Mouse (Mus musculus) myocyte (in vitro differentiated cells): ENCODE results near the gene Tex14. TPM values are rescaled to one million over a fixed set of nuclear protein-coding genes. Genes with fewer than 3 reads are reported as not detected.

Experiments used
- H3K27me3 ChIP-seq: one replicate; pipeline ENCODE4 v1.6.1; 2011; ENCODE audit not compliant: control insufficient read depth, insufficient read depth, insufficient read length
- H3K36me3 ChIP-seq: one replicate; pipeline ENCODE4 v1.6.1; 2011; ENCODE audit not compliant: control insufficient read depth, insufficient read depth
- H3K4me2 ChIP-seq: one replicate; pipeline ENCODE4 v1.6.1; 2011; ENCODE audit warnings: low read depth, control low read depth
- H3K4me3 ChIP-seq: one replicate; pipeline ENCODE4 v1.5.1; 2011; ENCODE audit warnings: mild to moderate bottlenecking, control low read depth, moderate library complexity
- H3K79me2 ChIP-seq: one replicate; pipeline ENCODE4 v1.6.1; 2011; ENCODE audit not compliant: control insufficient read depth, insufficient read depth
- H3ac ChIP-seq: one replicate; pipeline ENCODE4 v1.6.1; 2011; ENCODE audit not compliant: control insufficient read depth, insufficient read length
- CEBPB ChIP-seq: IDR thresholded peaks from 2 replicates; pipeline ENCODE4 v1.6.1; 2011; ENCODE audit warnings: mild to moderate bottlenecking, moderate library complexity; ENCODE audit not compliant: poor library complexity, insufficient read depth, severe bottlenecking
- E2F4 ChIP-seq: IDR thresholded peaks from one replicate; pipeline ENCODE4 v1.6.1; 2011; ENCODE audit warnings: mild to moderate bottlenecking, control low read depth, moderate library complexity; ENCODE audit not compliant: insufficient read depth
- MAX ChIP-seq: IDR thresholded peaks from one replicate; pipeline ENCODE4 v1.6.1; 2011; ENCODE audit warnings: low read depth, mild to moderate bottlenecking, control low read depth
- MYOD1 ChIP-seq, 3 experiments: IDR thresholded peaks; one replicate each; pipeline ENCODE4 v1.6.1; 2011; ENCODE audit warnings: control low read depth in 2 of 3, low read depth in 2 of 3, mild to moderate bottlenecking in 2 of 3, moderate library complexity in 1 of 3; ENCODE audit not compliant: insufficient read length in 2 of 3, control insufficient read depth in 1 of 3
- MYOG ChIP-seq, 3 experiments: IDR thresholded peaks; one replicate each; pipeline ENCODE4 v1.6.1; 2011; ENCODE audit warnings: control low read depth in 2 of 3, low read depth in 2 of 3, mild to moderate bottlenecking in 2 of 3; ENCODE audit not compliant: insufficient read length in 2 of 3, control insufficient read depth in 1 of 3, insufficient read depth in 1 of 3
- POLR2A ChIP-seq: IDR thresholded peaks from one replicate; pipeline ENCODE4 v1.6.1; 2011; ENCODE audit warnings: low read depth, mild to moderate bottlenecking, control low read depth, moderate library complexity; ENCODE audit not compliant: insufficient read length
- POLR2AphosphoS2 ChIP-seq: IDR thresholded peaks from one replicate; pipeline ENCODE4 v1.6.1; 2011; ENCODE audit warnings: low read depth, control low read depth; ENCODE audit not compliant: insufficient read length
- REST ChIP-seq: IDR thresholded peaks from one replicate; pipeline ENCODE4 v1.6.1; 2011; ENCODE audit warnings: mild to moderate bottlenecking, control low read depth, moderate library complexity; ENCODE audit not compliant: insufficient read depth, insufficient read length
- SRF ChIP-seq: IDR thresholded peaks from one replicate; pipeline ENCODE4 v1.6.1; 2011; ENCODE audit warnings: low read depth; ENCODE audit not compliant: control insufficient read depth, insufficient read length
- TCF12 ChIP-seq: IDR thresholded peaks from one replicate; pipeline ENCODE4 v1.6.1; 2011; ENCODE audit warnings: mild to moderate bottlenecking, control low read depth; ENCODE audit not compliant: poor library complexity, insufficient read depth, severe bottlenecking
- TCF3 ChIP-seq: IDR thresholded peaks from one replicate; pipeline ENCODE4 v1.6.1; 2011; ENCODE audit warnings: low read depth, control low read depth; ENCODE audit not compliant: insufficient read length
- USF1 ChIP-seq: IDR thresholded peaks from one replicate; pipeline ENCODE4 v1.6.1; 2011; ENCODE audit warnings: low read depth, mild to moderate bottlenecking, control low read depth, moderate library complexity
- polyA plus RNA-seq: library from polyadenylated mRNA; unstranded; fragments of >200 nt; fragmentation: generic; extraction: Trizol; gene quantifications from one replicate; pipeline ENCODE4 v1.2.1, GENCODE M21; 2012; ENCODE audit warnings: missing spikeins

Tex14 gene
- polyA plus RNA-seq, 1 experiment, result 0.13 TPM

DNA sequence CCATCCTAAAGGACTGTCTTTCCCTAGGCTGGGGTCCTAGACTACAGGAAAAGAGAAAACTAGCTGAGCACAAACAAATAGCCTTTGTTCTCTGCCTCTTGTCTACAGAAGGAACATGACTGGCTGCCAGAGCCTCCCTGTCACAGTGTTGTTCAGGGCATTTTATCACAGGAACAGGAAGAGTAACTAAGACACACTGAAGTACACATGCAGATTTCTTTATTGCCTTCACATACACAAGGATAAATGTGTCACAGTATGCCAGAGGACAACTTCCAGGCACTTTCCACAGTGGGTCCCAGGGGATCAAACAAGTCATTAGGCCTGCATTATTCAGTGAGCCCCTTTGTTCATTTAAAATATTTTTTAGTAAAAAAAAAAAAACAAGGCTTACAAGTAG is 119.9 kb downstream of the Tex14 start:
- TF ChIP-seq MAX (no peak), SRF (no peak), MYOG (IDR thresholded peaks at IDR 0.05; ENCODE audit: control insufficient read depth in 1 of 3, insufficient read depth in 1 of 3, insufficient read length in 2 of 3, low read depth in 2 of 3) (no peak), MYOD1 (IDR thresholded peaks at IDR 0.05; ENCODE audit: control insufficient read depth in 1 of 3, insufficient read length in 2 of 3, low read depth in 2 of 3) (no peak), E2F4 (no peak), POLR2AphosphoS2 (no peak), CEBPB (no peak), USF1 (no peak), TCF3 (no peak), TCF12 (no peak), REST (no peak), POLR2A (no peak)

DNA sequence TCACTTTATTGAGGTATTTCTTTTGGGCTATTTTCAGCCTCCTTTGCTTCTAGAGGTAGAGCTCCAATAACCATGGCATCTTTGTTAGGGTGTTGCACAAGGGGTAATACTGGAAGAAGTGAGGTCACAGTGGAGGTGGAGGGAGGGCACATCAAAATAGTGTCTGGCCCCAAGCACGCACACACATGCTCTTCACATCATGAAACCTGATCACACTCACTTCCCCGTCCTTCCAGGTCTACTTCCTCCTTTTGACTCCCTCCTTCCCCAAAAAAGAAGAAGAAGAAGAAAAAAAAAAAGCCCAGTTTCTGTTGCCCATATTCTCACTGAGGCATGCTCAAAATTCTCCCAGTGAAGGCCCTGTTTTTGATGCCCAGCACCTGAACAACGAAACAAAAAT is 122.5 kb downstream of the Tex14 start:
- Histone ChIP-seq H3K79me2 (no peaks in the 10 kb centered on the region), H3K27me3 (peaks cover 32% of the 10 kb centered on the region), H3K4me2 (no peak overlapping the region), H3ac (no peak overlapping the region), H3K36me3 (no peaks in the 10 kb centered on the region), H3K4me3 (no peak overlapping the region)
- no peak for TF ChIP-seq SRF
- TF ChIP-seq TCF12, result no peak
- no peak for TF ChIP-seq CEBPB
- TF ChIP-seq MYOD1 (IDR thresholded peaks at IDR 0.05; ENCODE audit: control insufficient read depth in 1 of 3, insufficient read length in 2 of 3, low read depth in 2 of 3), result no peak
- no peak for TF ChIP-seq POLR2A
- TF ChIP-seq E2F4, result no peak
- TF ChIP-seq MYOG (IDR thresholded peaks at IDR 0.05; ENCODE audit: control insufficient read depth in 1 of 3, insufficient read depth in 1 of 3, insufficient read length in 2 of 3, low read depth in 2 of 3), result no peak
- TF ChIP-seq MAX, result no peak
- no peak for TF ChIP-seq POLR2AphosphoS2
- TF ChIP-seq USF1, result no peak
- TF ChIP-seq REST, result no peak
- TF ChIP-seq TCF3, result no peak

More for the DNA sequence above, 119.9 kb downstream of the Tex14 start:
- H3ac ChIP-seq, result no peak overlapping the region
- H3K79me2 ChIP-seq, result no peaks in the 10 kb centered on the region
- H3K4me2 ChIP-seq, result no peak overlapping the region
- no peak overlapping the region for H3K4me3 ChIP-seq
- peaks cover 30% of the 10 kb centered on the region for H3K27me3 ChIP-seq
- no peaks in the 10 kb centered on the region for H3K36me3 ChIP-seq

DNA sequence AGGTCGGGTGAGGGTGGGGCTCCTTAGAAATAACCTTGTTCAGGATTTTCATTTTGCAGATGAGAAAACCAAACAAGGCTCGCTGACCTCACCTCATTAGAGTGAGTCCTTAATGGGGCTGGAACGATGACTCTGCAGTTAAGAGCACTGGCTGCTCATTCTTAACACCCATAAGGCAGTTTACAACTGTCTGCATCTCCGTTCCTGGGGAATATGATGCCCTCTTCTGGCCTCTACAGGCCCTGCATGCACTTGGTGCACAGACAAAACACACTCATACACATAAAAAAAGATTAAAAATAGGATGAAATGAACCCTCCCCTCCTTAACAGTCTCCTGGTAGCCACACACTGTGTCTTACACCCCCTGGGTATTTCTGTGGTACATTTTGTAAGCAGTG is 123.1 kb downstream of the Tex14 start:
- H3K79me2 ChIP-seq, result no peaks in the 10 kb centered on the region
- H3K4me3 ChIP-seq, result no peak overlapping the region
- H3K4me2 ChIP-seq, result no peak overlapping the region
- no peak overlapping the region for H3ac ChIP-seq
- TF ChIP-seq REST (no peak), MYOD1 (IDR thresholded peaks at IDR 0.05; ENCODE audit: control insufficient read depth in 1 of 3, insufficient read length in 2 of 3, low read depth in 2 of 3) (no peak), E2F4 (no peak), TCF12 (no peak), TCF3 (no peak), MYOG (IDR thresholded peaks at IDR 0.05; ENCODE audit: control insufficient read depth in 1 of 3, insufficient read depth in 1 of 3, insufficient read length in 2 of 3, low read depth in 2 of 3) (no peak), SRF (no peak), CEBPB (no peak), USF1 (no peak), POLR2AphosphoS2 (no peak), POLR2A (no peak), MAX (no peak)
- peaks cover 32% of the 10 kb centered on the region for H3K27me3 ChIP-seq
- H3K36me3 ChIP-seq, result no peaks in the 10 kb centered on the region

GRCm38 (mm10) chr11:87531695-87532094 is 126.8 kb downstream of the Tex14 start:
- H3ac ChIP-seq, result no peak overlapping the region
- TF ChIP-seq POLR2A, result no peak
- no peak for TF ChIP-seq E2F4
- TF ChIP-seq MAX, result no peak
- H3K27me3 ChIP-seq, result peaks cover 18% of the 10 kb centered on the region
- H3K36me3 ChIP-seq, result no peaks in the 10 kb centered on the region
- no peak overlapping the region for H3K4me2 ChIP-seq
- H3K4me3 ChIP-seq, result no peak overlapping the region
- H3K79me2 ChIP-seq, result no peaks in the 10 kb centered on the region

DNA sequence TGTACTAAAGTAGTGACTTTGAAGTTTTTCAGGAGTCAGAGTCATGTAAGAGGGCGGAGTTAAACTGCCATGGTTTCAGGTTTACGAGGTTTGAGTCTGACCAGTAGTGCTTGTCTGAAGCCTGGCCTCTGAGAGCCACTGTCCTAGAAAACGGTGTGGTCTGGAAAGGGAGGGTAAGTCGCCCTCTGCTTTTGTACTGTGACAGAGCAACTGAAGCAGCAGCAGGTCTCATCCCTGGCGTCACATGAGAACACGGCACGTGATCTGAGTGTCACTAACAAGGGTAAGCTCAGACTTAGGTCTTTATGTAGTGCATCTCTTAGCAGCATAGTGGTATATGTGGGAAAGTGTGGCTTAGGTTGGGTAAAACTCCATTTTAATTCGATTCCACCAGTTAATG is 137.4 kb downstream of the Tex14 start:
- TF ChIP-seq CEBPB, result no peak
- peak; percentile 58 for TF ChIP-seq USF1
- TF ChIP-seq REST, result no peak
- H3ac ChIP-seq, result no peak overlapping the region
- H3K4me3 ChIP-seq, result no peak overlapping the region
- no peaks in the 10 kb centered on the region for H3K79me2 ChIP-seq
- H3K36me3 ChIP-seq, result no peaks in the 10 kb centered on the region
- peaks cover 18% of the 10 kb centered on the region for H3K27me3 ChIP-seq
- H3K4me2 ChIP-seq, result no peak overlapping the region
